Mouse (Mus musculus): ENCODE data around the gene 1700024G13Rik. TPM values are rescaled to one million over a fixed set of nuclear protein-coding genes. Genes with fewer than 3 reads are reported as not detected.
A peak's percentile ranks its signal among the peaks of the same experiment; 100 is the strongest.
"Not testable (repeated sequence)": the region's sequence is repeated elsewhere in the genome, so short reads cannot be mapped to it uniquely, and the experiment has no call there.

The 1700024G13Rik gene
- polyA plus RNA-seq (2016; fragmentation: Nextera tagmentation; extraction: Ambion mirVana), result not detected in 2 replicates

DNA sequence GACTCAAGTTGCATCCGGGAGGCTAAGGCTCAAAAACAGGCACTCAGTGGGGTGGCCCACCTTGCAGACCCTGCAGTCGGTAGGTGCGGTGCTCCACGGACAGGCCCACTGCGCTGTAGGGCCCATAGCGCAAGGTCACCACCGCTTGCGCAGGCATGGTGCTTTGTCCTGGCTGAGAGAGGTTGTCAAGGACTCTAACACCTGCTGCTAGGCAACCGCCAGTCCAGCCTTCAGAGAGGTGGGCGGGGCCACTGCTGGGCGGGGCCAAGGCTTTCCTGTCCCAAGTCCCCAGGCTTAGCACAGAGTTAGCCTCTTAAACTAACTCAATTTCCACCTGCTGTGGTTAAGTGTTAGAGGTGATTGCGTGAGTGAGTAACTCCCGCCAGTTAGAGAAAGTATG lies at the start of gene 1700024G13Rik:
1700024G13Rik (minus strand) TSS at position 196 of the 400 bp plus-strand sequence.
- ATAC-seq (ENCODE audit: insufficient number of reproducible peaks, low FRiP score), result peak; percentile 77; the same call in 1 of the 2 replicates
- no peak within 1 kb of the TSS for H3K27ac ChIP-seq (ENCODE audit: poor library complexity, severe bottlenecking)
- no peaks in the 10 kb centered on the region for H3K9me3 ChIP-seq (replicated peaks)
- no peak within 1 kb of the TSS for H3K4me3 ChIP-seq
- H3K27me3 ChIP-seq (replicated peaks), result peaks cover 31% of the 10 kb centered on the region
- H3K36me3 ChIP-seq, result no peaks in the 10 kb centered on the region
- no peaks in the 10 kb centered on the region for H3K4me1 ChIP-seq (replicated peaks)
- no peak within 1 kb of the TSS for H3K4me2 ChIP-seq
- no peak within 1 kb of the TSS for H3K9ac ChIP-seq
- 4% methylated on average over 13 of the region's 13 CpGs for WGBS

DNA sequence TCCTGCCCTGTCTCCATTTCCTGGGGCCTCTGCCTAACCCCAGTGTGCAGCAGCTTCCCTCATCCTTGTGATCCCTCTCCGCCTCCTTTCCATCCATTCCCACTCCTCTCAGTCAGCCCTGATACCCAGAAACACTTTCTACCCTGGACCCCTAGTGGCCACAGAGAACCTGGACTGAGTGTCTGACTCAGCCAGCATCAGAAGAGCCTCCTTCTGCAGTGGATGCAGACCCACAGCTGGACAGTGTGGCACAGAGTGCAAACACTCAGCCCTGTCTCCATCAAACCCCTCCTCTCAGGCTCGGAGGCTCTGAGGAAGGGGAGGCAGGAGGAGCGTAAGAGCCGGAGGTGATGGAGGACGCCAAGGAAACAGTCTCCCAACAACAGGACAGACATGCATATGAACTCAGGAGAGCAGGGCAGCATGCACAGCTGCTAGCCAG lies 49.2 kb upstream of the 1700024G13Rik start:
- Histone ChIP-seq H3K4me2 (no peak overlapping the region), H3K4me1 (replicated peaks) (no peaks in the 10 kb centered on the region), H3K9me3 (replicated peaks) (no peaks in the 10 kb centered on the region), H3K9ac (no peak overlapping the region), H3K27me3 (replicated peaks) (peaks cover 14% of the 10 kb centered on the region), H3K4me3 (no peak overlapping the region), H3K27ac (ENCODE audit: poor library complexity, severe bottlenecking) (no peak overlapping the region), H3K36me3 (no peaks in the 10 kb centered on the region)
- 44% methylated on average over 5 of the region's 5 CpGs for WGBS
- no peak for ATAC-seq (ENCODE audit: insufficient number of reproducible peaks, low FRiP score)

GRCm38 (mm10) chr14:32429030-32429602 lies 40.9 kb upstream of the 1700024G13Rik start:
- H3K36me3 ChIP-seq, result no peaks in the 10 kb centered on the region
- ATAC-seq (ENCODE audit: insufficient number of reproducible peaks, low FRiP score), result no peak

GRCm38 (mm10) chr14:32423946-32424345 lies 35.8 kb upstream of the 1700024G13Rik start:
- Histone ChIP-seq H3K9ac (no peak overlapping the region), H3K4me1 (replicated peaks) (no peaks in the 10 kb centered on the region), H3K4me3 (no peak overlapping the region), H3K27ac (ENCODE audit: poor library complexity, severe bottlenecking) (no peak overlapping the region), H3K4me2 (no peak overlapping the region), H3K36me3 (no peaks in the 10 kb centered on the region), H3K27me3 (replicated peaks) (peaks cover 20% of the 10 kb centered on the region), H3K9me3 (replicated peaks) (no peaks in the 10 kb centered on the region)
- no peak for ATAC-seq (ENCODE audit: insufficient number of reproducible peaks, low FRiP score)
- WGBS, result 80% methylated on average over 7 of the region's 7 CpGs

More at GRCm38 (mm10) chr14:32429030-32429602, 40.9 kb upstream of the 1700024G13Rik start:
- Histone ChIP-seq H3K9me3 (replicated peaks) (no peaks in the 10 kb centered on the region), H3K4me1 (replicated peaks) (no peaks in the 10 kb centered on the region), H3K27me3 (replicated peaks) (peaks cover 20% of the 10 kb centered on the region), H3K4me3 (no peak overlapping the region), H3K9ac (no peak overlapping the region), H3K27ac (ENCODE audit: poor library complexity, severe bottlenecking) (no peak overlapping the region), H3K4me2 (no peak overlapping the region)
- 45% methylated on average over 8 of the region's 8 CpGs for WGBS

- Histone ChIP-seq H3K4me1 (replicated peaks) (no peaks in the 10 kb centered on the region), H3K27me3 (replicated peaks) (peaks cover 2% of the 10 kb centered on the region; the same call in 1 of the 2 replicates), H3K9me3 (replicated peaks) (peaks cover 5% of the 10 kb centered on the region; the same call in 1 of the 2 replicates), H3K27ac (ENCODE audit: poor library complexity, severe bottlenecking) (no peak overlapping the region), H3K9ac (no peak overlapping the region), H3K36me3 (no peaks in the 10 kb centered on the region), H3K4me3 (no peak overlapping the region), H3K4me2 (no peak overlapping the region)
- WGBS, result 79% methylated on average over 11 of the region's 11 CpGs
- ATAC-seq (ENCODE audit: insufficient number of reproducible peaks, low FRiP score), result no peak
These were observed 30.6 kb upstream of the 1700024G13Rik start for GRCm38 (mm10) chr14:32418747-32419146.

DNA sequence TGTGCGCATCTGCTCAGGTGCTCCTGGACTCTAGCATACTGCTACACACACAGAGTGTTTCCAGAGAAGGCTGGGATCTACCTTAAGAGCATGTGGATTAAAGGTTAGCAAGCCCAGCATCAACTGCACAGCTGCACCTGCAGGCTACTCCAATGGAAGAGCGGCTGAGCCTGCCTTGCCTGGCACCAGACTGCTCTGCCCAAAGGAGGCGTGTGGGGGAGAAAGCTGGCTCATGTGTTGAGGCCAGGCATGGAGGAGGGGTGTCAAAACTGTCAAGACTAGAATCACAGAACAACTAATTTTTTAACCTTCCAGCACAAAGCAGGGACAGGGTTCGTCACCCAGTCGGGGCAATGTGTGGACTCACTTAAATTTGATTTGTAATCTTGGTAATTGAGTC lies 23.9 kb upstream of the 1700024G13Rik start:
- 76% methylated on average over 5 of the region's 5 CpGs for WGBS
- ATAC-seq (ENCODE audit: insufficient number of reproducible peaks, low FRiP score), result no peak
- no peak overlapping the region for H3K9ac ChIP-seq
- no peak overlapping the region for H3K27ac ChIP-seq (ENCODE audit: poor library complexity, severe bottlenecking)
- H3K36me3 ChIP-seq, result no peaks in the 10 kb centered on the region
- H3K4me1 ChIP-seq (replicated peaks), result no peaks in the 10 kb centered on the region
- H3K9me3 ChIP-seq (replicated peaks), result peaks cover 2% of the 10 kb centered on the region; the same call in 1 of the 2 replicates
- H3K27me3 ChIP-seq (replicated peaks), result no peaks in the 10 kb centered on the region
- H3K4me3 ChIP-seq, result no peak overlapping the region
- H3K4me2 ChIP-seq, result no peak overlapping the region

DNA sequence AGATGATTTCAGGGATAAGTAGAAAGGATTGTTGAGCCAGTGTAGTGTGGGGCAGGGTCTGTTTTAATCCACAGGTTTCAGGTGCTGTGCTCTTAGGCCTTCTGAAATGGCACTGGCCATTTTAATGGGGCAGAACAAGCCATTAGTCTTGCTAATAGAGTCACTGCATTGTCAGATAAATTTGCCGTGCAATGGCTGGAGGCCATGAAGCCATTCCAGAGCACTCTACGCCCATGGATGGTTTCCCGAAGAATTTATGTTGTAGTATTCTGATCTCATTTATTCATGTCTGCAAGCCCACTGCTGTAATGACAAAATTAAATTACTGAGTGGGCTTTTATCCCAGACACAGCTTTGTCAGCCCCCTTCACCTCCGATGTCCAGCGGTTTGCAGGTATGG lies 21.9 kb upstream of the 1700024G13Rik start:
- H3K9me3 ChIP-seq (replicated peaks), result no peaks in the 10 kb centered on the region
- ATAC-seq (ENCODE audit: insufficient number of reproducible peaks, low FRiP score), result no peak
- H3K36me3 ChIP-seq, result no peaks in the 10 kb centered on the region
- no peak overlapping the region for H3K4me3 ChIP-seq
- 0 out of 2 replicates have a peak, but pooled peaks cover 4% of the 10 kb centered on the region for H3K27me3 ChIP-seq (replicated peaks)
- H3K4me1 ChIP-seq (replicated peaks), result no peaks in the 10 kb centered on the region
- H3K9ac ChIP-seq, result no peak overlapping the region
- no peak overlapping the region for H3K4me2 ChIP-seq
- H3K27ac ChIP-seq (ENCODE audit: poor library complexity, severe bottlenecking), result no peak overlapping the region
- WGBS, result 82% methylated on average over 5 of the region's 5 CpGs

GRCm38 (mm10) chr14:32405399-32405798 lies 17.2 kb upstream of the 1700024G13Rik start:
- not testable (repeated sequence) for H3K4me2 ChIP-seq; H3K4me3 ChIP-seq; H3K27me3 ChIP-seq (replicated peaks); ATAC-seq (ENCODE audit: insufficient number of reproducible peaks, low FRiP score); H3K9ac ChIP-seq; H3K27ac ChIP-seq (ENCODE audit: poor library complexity, severe bottlenecking); H3K9me3 ChIP-seq (replicated peaks); H3K4me1 ChIP-seq (replicated peaks); H3K36me3 ChIP-seq
- 59% methylated on average over 1 of the region's 1 CpGs for WGBS

- Histone ChIP-seq H3K27ac (ENCODE audit: poor library complexity, severe bottlenecking) (no peak overlapping the region), H3K27me3 (replicated peaks) (peaks cover 63% of the 10 kb centered on the region), H3K4me1 (replicated peaks) (peaks cover 21% of the 10 kb centered on the region), H3K9me3 (replicated peaks) (no peaks in the 10 kb centered on the region), H3K36me3 (no peaks in the 10 kb centered on the region), H3K4me2 (peak overlapping the region; percentile 26), H3K9ac (no peak overlapping the region), H3K4me3 (no peak overlapping the region)
- 30% methylated on average over 15 of the region's 15 CpGs for WGBS
- no peak for ATAC-seq (ENCODE audit: insufficient number of reproducible peaks, low FRiP score)
These were observed 6.6 kb downstream of the 1700024G13Rik start for GRCm38 (mm10) chr14:32381619-32382018.

DNA sequence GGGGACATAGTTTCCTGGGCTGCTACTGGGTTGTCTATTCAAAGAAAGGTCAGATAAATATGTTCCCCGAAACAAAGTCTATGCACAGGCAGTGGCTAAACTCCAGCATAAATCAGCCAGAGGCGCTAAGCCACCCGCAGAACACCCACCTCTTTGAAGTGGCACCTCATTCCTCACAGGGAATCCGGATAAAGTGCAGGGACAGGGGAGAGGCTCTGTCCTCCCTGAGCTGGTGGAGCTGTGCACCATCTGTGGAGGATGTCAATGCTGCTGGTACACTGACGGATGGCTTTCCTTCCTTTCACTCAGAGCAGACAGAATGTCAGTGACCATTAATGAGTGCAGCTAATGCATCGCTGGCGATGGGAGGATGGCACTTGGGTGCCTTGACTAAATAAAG lies 7.1 kb downstream of the 1700024G13Rik start:
- H3K36me3 ChIP-seq, result no peaks in the 10 kb centered on the region
- H3K4me2 ChIP-seq, result peak overlapping the region; percentile 26
- no peaks in the 10 kb centered on the region for H3K9me3 ChIP-seq (replicated peaks)
- peaks cover 60% of the 10 kb centered on the region for H3K27me3 ChIP-seq (replicated peaks)
- H3K4me3 ChIP-seq, result no peak overlapping the region
- no peak overlapping the region for H3K27ac ChIP-seq (ENCODE audit: poor library complexity, severe bottlenecking)
- 21% methylated on average over 7 of the region's 7 CpGs for WGBS
- H3K4me1 ChIP-seq (replicated peaks), result peaks cover 21% of the 10 kb centered on the region
- no peak for ATAC-seq (ENCODE audit: insufficient number of reproducible peaks, low FRiP score)
- H3K9ac ChIP-seq, result no peak overlapping the region

- 23% methylated on average over 3 of the region's 3 CpGs for WGBS
- H3K27ac ChIP-seq (ENCODE audit: poor library complexity, severe bottlenecking), result no peak overlapping the region
- H3K9me3 ChIP-seq (replicated peaks), result no peaks in the 10 kb centered on the region
- H3K36me3 ChIP-seq, result no peaks in the 10 kb centered on the region
- H3K27me3 ChIP-seq (replicated peaks), result peaks cover 50% of the 10 kb centered on the region
- no peak overlapping the region for H3K9ac ChIP-seq
- H3K4me2 ChIP-seq, result no peak overlapping the region
- H3K4me1 ChIP-seq (replicated peaks), result peaks cover 21% of the 10 kb centered on the region
- ATAC-seq (ENCODE audit: insufficient number of reproducible peaks, low FRiP score), result no peak
- no peak overlapping the region for H3K4me3 ChIP-seq
These were observed 8.1 kb downstream of the 1700024G13Rik start for GRCm38 (mm10) chr14:32380099-32380480.

All from heart, embryonic 12.5 days (tissue).